In genomic region chr1:130734452-130734851, GRCm38 (mm10) we compare ENCODE assay signal across 14 mouse cellular contexts. TPM values are rescaled to one million over a fixed set of nuclear protein-coding genes. Genes with fewer than 3 reads are reported as not detected.
A peak's percentile ranks its signal among the peaks of the same experiment; 100 is the strongest.
DNase-seq lines count a peak whose midpoint lies in the region; ATAC-seq and TF ChIP-seq lines count a peak whose summit lies in the region.
"Had no signal": no experiment of that assay in that cellular context is flagged by ENCODE, and none has a peak within 500 bp of the region (broad histone marks: within the 10 kb centered on the region; RNA-seq: fewer than 3 reads in every experiment).

No protein-coding gene starts in this region.

- DNase-seq in kidney, adult 9 months: peak; percentile 42
- DNase-seq in kidney, postnatal 25 days: no peak
- DNase-seq in R1 (ENCODE audit: low read depth, low spot score): peak; percentile 45
- no peak for DNase-seq in cerebellum, postnatal 25 days
- no peak for DNase-seq in layer of hippocampus, postnatal 14 days (ENCODE audit: low spot score in 2 of 2)
- no peak for DNase-seq in heart, embryonic 10.5 days (ENCODE audit: low spot score)
- DNase-seq: gastrocnemius, postnatal 36 days; thymus, postnatal 14 days had no signal

- H3K9ac ChIP-seq in kidney, embryonic 15.5 days: no peak overlapping the region

- 71% methylated on average over 5 of the region's 5 CpGs for WGBS in kidney, embryonic 15.5 days
- 66% methylated on average over 5 of the region's 5 CpGs for WGBS in heart, embryonic 10.5 days

- TF ChIP-seq POLR2A in myocyte (IDR thresholded peaks at IDR 0.05; ENCODE audit: insufficient read length, low read depth): no peak

- peak overlapping the region; percentile 53 for H3K4me2 ChIP-seq in kidney, embryonic 15.5 days
- H3K4me2 ChIP-seq in myocyte (ENCODE audit: low read depth): peak overlapping the region; percentile 81

- ATAC-seq in kidney, embryonic 15.5 days (replicated peaks; ENCODE audit: low FRiP score): no peak

- H3K27ac ChIP-seq in kidney, embryonic 15.5 days: peak overlapping the region; percentile 86
- no peak overlapping the region for H3K27ac ChIP-seq in heart, embryonic 10.5 days

- no peaks in the 10 kb centered on the region for H3K27me3 ChIP-seq in kidney, embryonic 15.5 days
- H3K27me3 ChIP-seq in myocyte (ENCODE audit: control insufficient read depth, insufficient read depth, insufficient read length): no peaks in the 10 kb centered on the region
- peaks cover 10% of the 10 kb centered on the region; the same call in 1 of the 2 replicates for H3K27me3 ChIP-seq in heart, embryonic 10.5 days (ENCODE audit: insufficient read depth, poor library complexity, severe bottlenecking)
- H3K27me3 ChIP-seq: megakaryocyte, embryonic 14.5 days had no signal

- no peaks in the 10 kb centered on the region for H3K36me3 ChIP-seq in kidney, embryonic 15.5 days
- no peaks in the 10 kb centered on the region for H3K36me3 ChIP-seq in myocyte (ENCODE audit: control insufficient read depth, insufficient read depth)
- no peaks in the 10 kb centered on the region for H3K36me3 ChIP-seq in heart, embryonic 10.5 days

- no peaks in the 10 kb centered on the region for H3K79me2 ChIP-seq in myocyte (ENCODE audit: control insufficient read depth, insufficient read depth)

- H3ac ChIP-seq in myocyte (ENCODE audit: control insufficient read depth, insufficient read length): no peak overlapping the region

- no peaks in the 10 kb centered on the region for H3K9me3 ChIP-seq in kidney, embryonic 15.5 days (replicated peaks)
- H3K9me3 ChIP-seq in heart, embryonic 10.5 days: no peaks in the 10 kb centered on the region
- H3K9me3 ChIP-seq: megakaryocyte, embryonic 14.5 days had no signal

- H3K4me1 ChIP-seq in kidney, embryonic 15.5 days: peaks cover 41% of the 10 kb centered on the region
- peaks cover 30% of the 10 kb centered on the region for H3K4me1 ChIP-seq in heart, embryonic 10.5 days

- H3K4me3 ChIP-seq in kidney, embryonic 15.5 days (replicated peaks): no peak overlapping the region
- no peak overlapping the region for H3K4me3 ChIP-seq in myocyte
- no peak overlapping the region for H3K4me3 ChIP-seq in heart, embryonic 10.5 days
- H3K4me3 ChIP-seq: megakaryocyte, embryonic 14.5 days had no signal

TF ChIP-seq in myocyte, 11 proteins besides CTCF, POLR2A, EP300 and RAD21:
- TF ChIP-seq REST (IDR thresholded peaks at IDR 0.05; ENCODE audit: insufficient read depth, insufficient read length) (no peak), USF1 (IDR thresholded peaks at IDR 0.05; ENCODE audit: low read depth) (no peak), E2F4 (IDR thresholded peaks at IDR 0.05; ENCODE audit: insufficient read depth) (no peak), MYOG (IDR thresholded peaks at IDR 0.05; ENCODE audit: control insufficient read depth in 1 of 3, insufficient read depth in 1 of 3, insufficient read length in 2 of 3, low read depth in 2 of 3) (no peak), CEBPB (IDR thresholded peaks at IDR 0.05; ENCODE audit: insufficient read depth, poor library complexity, severe bottlenecking) (no peak), MAX (IDR thresholded peaks at IDR 0.05; ENCODE audit: low read depth) (no peak), POLR2AphosphoS2 (IDR thresholded peaks at IDR 0.05; ENCODE audit: insufficient read length, low read depth) (no peak), TCF12 (IDR thresholded peaks at IDR 0.05; ENCODE audit: insufficient read depth, poor library complexity, severe bottlenecking) (no peak), MYOD1 (IDR thresholded peaks at IDR 0.05; ENCODE audit: control insufficient read depth in 1 of 3, insufficient read length in 2 of 3, low read depth in 2 of 3) (no peak), TCF3 (IDR thresholded peaks at IDR 0.05; ENCODE audit: insufficient read length, low read depth) (no peak), SRF (IDR thresholded peaks at IDR 0.05; ENCODE audit: control insufficient read depth, insufficient read length, low read depth) (no peak)

RNA-seq across cellular contexts. Expression of gene AA986860, which starts 2.7 kb away (rescaled TPM):
- 10.7 and 11.6 TPM in 2 replicates for polyA plus RNA-seq in kidney, embryonic 15.5 days (2015; fragmentation: Nextera tagmentation; extraction: Ambion mirVana)
- polyA plus RNA-seq in myocyte (2012; fragmentation: generic; extraction: Trizol): 1.2 TPM
- total RNA-seq in layer of hippocampus, postnatal 14 days (2021): 1 to 10 TPM; 1.2 to 1.6 TPM
- 0.67 and 1.1 TPM in 2 replicates for polyA plus RNA-seq in heart, embryonic 10.5 days (2016; fragmentation: Nextera tagmentation; extraction: Ambion mirVana)

RNA-seq across cellular contexts. Expression of gene Pfkfb2, which starts 5.4 kb away (rescaled TPM):
- 8.0 and 8.2 TPM in 2 replicates for polyA plus RNA-seq in kidney, embryonic 15.5 days (2015; fragmentation: Nextera tagmentation; extraction: Ambion mirVana)
- polyA plus RNA-seq in myocyte (2012; fragmentation: generic; extraction: Trizol): 2.6 TPM
- 10 to 100 TPM; 44.0 to 55.8 TPM for total RNA-seq in layer of hippocampus, postnatal 14 days (2021)
- 5.0 and 7.4 TPM in 2 replicates for polyA plus RNA-seq in heart, embryonic 10.5 days (2016; fragmentation: Nextera tagmentation; extraction: Ambion mirVana)

RNA-seq across cellular contexts. Expression of gene Yod1, which starts 17.3 kb away (rescaled TPM):
- 11.5 TPM in 2 replicates for polyA plus RNA-seq in kidney, embryonic 15.5 days (2015; fragmentation: Nextera tagmentation; extraction: Ambion mirVana)
- polyA plus RNA-seq in myocyte (2012; fragmentation: generic; extraction: Trizol): 0.70 TPM
- total RNA-seq in layer of hippocampus, postnatal 14 days (2021): 10 to 100 TPM; 11.7 to 13.9 TPM
- 8.6 and 10.1 TPM in 2 replicates for polyA plus RNA-seq in heart, embryonic 10.5 days (2016; fragmentation: Nextera tagmentation; extraction: Ambion mirVana)

RNA-seq across cellular contexts. Expression of gene Gm29427, which starts 18.9 kb away (rescaled TPM):
- polyA plus RNA-seq in kidney, embryonic 15.5 days (2015; fragmentation: Nextera tagmentation; extraction: Ambion mirVana): not detected in 2 replicates
- polyA plus RNA-seq in myocyte (2012; fragmentation: generic; extraction: Trizol): not detected
- under 1 TPM in 1 of 2 experiments, not detected in 1; 0.35 TPM for total RNA-seq in layer of hippocampus, postnatal 14 days (2021)
- not detected in 2 replicates for polyA plus RNA-seq in heart, embryonic 10.5 days (2016; fragmentation: Nextera tagmentation; extraction: Ambion mirVana)
- total RNA-seq: gastrocnemius, postnatal 36 days had no signal
- polyA plus RNA-seq: forebrain, embryonic 11.5 days; heart, embryonic 16.5 days; spleen, adult 2 months had no signal

Comparison
In these comparisons a context has a peak if more than half of its experiments do, and no peak if none do; other contexts are left out.
1. DNase-seq: peak in kidney, adult 9 months (single experiment) and R1 (single experiment); none in kidney, postnatal 25 days (0 of 2), cerebellum, postnatal 25 days (0 of 2), layer of hippocampus, postnatal 14 days (0 of 2) and heart, embryonic 10.5 days (single experiment).